Mouse (Mus musculus): ENCODE measurements around the gene Tmem150a. TPM values are rescaled to one million over a fixed set of nuclear protein-coding genes. Genes with fewer than 3 reads are reported as not detected.
A peak's percentile ranks its signal among the peaks of the same experiment; 100 is the strongest.

Tmem150a gene
- total and polyA plus RNA-seq, 2 experiments, result 62.9 to 244 TPM

DNA sequence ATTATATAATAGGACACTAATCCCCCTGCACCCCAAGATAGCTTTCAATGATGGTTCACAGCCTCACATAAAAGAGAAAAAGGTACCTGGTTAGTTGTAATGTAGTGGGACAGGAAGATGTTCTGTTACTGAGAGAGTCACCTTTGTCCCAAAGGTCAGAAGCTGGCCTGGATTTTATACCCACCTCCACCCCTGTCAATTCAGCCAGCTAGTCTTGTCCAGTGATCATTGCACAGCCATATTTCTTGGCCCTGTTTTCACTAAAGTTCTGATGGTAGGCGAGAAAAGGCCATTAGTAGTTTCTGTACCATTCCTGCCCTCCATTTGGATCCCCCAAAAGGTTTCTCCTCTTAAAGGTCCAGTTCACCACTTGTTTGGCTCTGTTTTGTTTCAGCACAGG lies 1.2 kb upstream of the Tmem150a start:
- H3K4me1 ChIP-seq (ENCODE audit: control insufficient read depth, insufficient read depth, low read length), result peaks cover 34% of the 10 kb centered on the region
- H3K36me3 ChIP-seq (ENCODE audit: control insufficient read depth, insufficient read depth, low read length), result peaks cover 21% of the 10 kb centered on the region
- TF ChIP-seq POLR2A (IDR thresholded peaks at IDR 0.05; ENCODE audit: extremely low read depth, insufficient read depth, low read length), result no peak
- TF ChIP-seq CTCF (IDR thresholded peaks at IDR 0.05; ENCODE audit: low read depth, low read length), result no peak
- peak; percentile 89 for DNase-seq (ENCODE audit: extremely low read depth, low read depth, low spot score)
- H3K9ac ChIP-seq (ENCODE audit: low read depth, low read length), result no peak overlapping the region
- H3K4me3 ChIP-seq (ENCODE audit: insufficient read depth, low read depth, low read length), result no peak overlapping the region
- peak overlapping the region; percentile 100 for H3K27ac ChIP-seq (replicated peaks; ENCODE audit: insufficient read depth, low read depth, low read length)
- 19% methylated on average over 1 of the region's 1 CpGs for WGBS
- H3K27me3 ChIP-seq (ENCODE audit: control insufficient read depth, insufficient read depth, low read length), result no peaks in the 10 kb centered on the region
- peaks cover 4% of the 10 kb centered on the region; the same call in 1 of the 2 replicates for H3K79me2 ChIP-seq (ENCODE audit: control insufficient read depth, insufficient read depth, low read length)

DNA sequence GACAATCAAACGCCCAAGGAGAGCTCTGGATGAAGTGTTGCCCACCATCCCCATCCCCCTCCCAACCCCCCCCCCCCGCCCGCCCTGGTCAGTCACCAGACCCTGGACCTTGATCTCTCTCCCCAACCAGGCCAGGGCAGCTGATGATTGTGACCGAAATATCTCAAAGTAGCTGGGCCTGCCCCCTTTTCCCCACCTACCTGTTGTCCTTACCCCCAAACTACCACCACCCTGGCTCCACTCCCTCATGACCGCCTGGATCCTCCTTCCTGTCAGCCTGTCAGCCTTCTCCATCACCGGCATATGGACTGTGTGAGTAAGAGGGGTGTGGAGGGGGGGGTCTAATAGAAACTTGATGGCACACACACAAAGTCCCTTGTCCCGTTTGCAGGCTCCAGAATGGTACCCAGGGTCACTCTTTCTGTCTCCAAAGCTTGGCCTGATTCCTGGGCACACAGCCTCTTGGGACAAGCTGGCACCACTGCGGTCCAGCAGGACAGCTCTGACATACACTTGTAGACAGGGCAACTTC lies 820 bp downstream of the Tmem150a start:
- peak overlapping the region; percentile 94 for H3K27ac ChIP-seq (replicated peaks; ENCODE audit: insufficient read depth, low read depth, low read length)
- WGBS, result 18% methylated on average over 8 of the region's 8 CpGs

DNA sequence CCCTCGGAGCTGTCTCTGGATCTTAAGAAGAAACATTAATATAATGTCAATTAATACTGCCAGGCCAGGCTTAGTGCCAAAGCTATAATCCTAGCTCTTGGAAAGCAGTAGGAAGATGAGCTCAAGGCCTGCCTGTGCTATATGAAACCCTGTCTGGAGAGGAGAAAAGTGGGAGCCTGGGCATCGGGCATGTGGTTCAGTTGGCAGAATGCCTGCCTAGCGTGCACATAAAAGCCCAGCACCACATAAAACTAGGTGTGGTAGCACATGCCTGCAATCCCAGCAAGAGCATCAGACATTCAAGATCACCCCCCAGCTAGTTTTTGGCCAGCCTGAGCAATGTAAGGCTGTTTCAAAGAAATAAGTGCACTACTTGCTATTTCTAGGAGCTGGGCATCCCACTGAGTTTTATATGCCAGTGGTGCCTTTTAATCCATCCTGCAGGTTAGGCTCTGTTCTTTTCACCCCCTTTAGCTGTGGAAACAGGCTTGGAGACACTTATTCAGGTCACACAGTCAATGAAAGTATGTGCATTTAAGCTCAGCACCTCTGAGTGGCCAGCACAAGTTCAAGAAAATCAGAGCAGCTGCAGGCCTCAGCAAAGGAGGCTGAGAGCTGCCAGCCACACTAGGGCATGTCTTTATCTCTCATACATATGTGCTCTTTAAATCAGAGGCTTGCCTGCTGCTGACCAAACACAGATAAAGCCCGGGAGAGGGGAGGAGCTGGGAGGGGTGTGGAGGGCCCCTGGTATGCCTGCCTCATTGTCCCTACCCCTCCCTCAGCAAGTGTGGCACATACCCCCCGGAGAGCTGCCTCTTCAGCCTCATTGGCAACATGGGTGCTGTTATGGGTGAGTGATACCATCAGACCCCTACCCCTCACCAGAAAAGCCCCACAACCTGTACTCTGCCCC lies 2.2 kb downstream of the Tmem150a start:
- Histone ChIP-seq H3K4me3 (ENCODE audit: insufficient read depth, low read depth, low read length) (no peak overlapping the region), H3K36me3 (ENCODE audit: control insufficient read depth, insufficient read depth, low read length) (peaks cover 21% of the 10 kb centered on the region), H3K27ac (replicated peaks; ENCODE audit: insufficient read depth, low read depth, low read length) (no peak overlapping the region; the same call in 1 of the 2 replicates), H3K4me1 (ENCODE audit: control insufficient read depth, insufficient read depth, low read length) (peaks cover 36% of the 10 kb centered on the region), H3K27me3 (ENCODE audit: control insufficient read depth, insufficient read depth, low read length) (no peaks in the 10 kb centered on the region), H3K9ac (ENCODE audit: low read depth, low read length) (0 out of 2 replicates have a peak overlapping the region, but pooled peaks have one; percentile 13), H3K79me2 (ENCODE audit: control insufficient read depth, insufficient read depth, low read length) (peaks cover 3% of the 10 kb centered on the region; the same call in 1 of the 2 replicates)
- TF ChIP-seq CTCF (IDR thresholded peaks at IDR 0.05; ENCODE audit: low read depth, low read length), result no peak
- no peak for TF ChIP-seq POLR2A (IDR thresholded peaks at IDR 0.05; ENCODE audit: extremely low read depth, insufficient read depth, low read length)
- no peak for DNase-seq (ENCODE audit: extremely low read depth, low read depth, low spot score)
- 30% methylated on average over 5 of the region's 5 CpGs for WGBS

More for the DNA sequence above, 820 bp downstream of the Tmem150a start:
- H3K27me3 ChIP-seq (ENCODE audit: control insufficient read depth, insufficient read depth, low read length), result no peaks in the 10 kb centered on the region
- H3K4me3 ChIP-seq (ENCODE audit: insufficient read depth, low read depth, low read length), result peak overlapping the region; percentile 88
- no peaks in the 10 kb centered on the region; the same call in 1 of the 2 replicates for H3K79me2 ChIP-seq (ENCODE audit: control insufficient read depth, insufficient read depth, low read length)
- peaks cover 21% of the 10 kb centered on the region for H3K36me3 ChIP-seq (ENCODE audit: control insufficient read depth, insufficient read depth, low read length)
- H3K4me1 ChIP-seq (ENCODE audit: control insufficient read depth, insufficient read depth, low read length), result peaks cover 36% of the 10 kb centered on the region
- H3K9ac ChIP-seq (ENCODE audit: low read depth, low read length), result peak overlapping the region; percentile 90
- TF ChIP-seq POLR2A (IDR thresholded peaks at IDR 0.05; ENCODE audit: extremely low read depth, insufficient read depth, low read length) (no peak), CTCF (IDR thresholded peaks at IDR 0.05; ENCODE audit: low read depth, low read length) (no peak)
- DNase-seq (ENCODE audit: extremely low read depth, low read depth, low spot score), result peak; percentile 79

DNA sequence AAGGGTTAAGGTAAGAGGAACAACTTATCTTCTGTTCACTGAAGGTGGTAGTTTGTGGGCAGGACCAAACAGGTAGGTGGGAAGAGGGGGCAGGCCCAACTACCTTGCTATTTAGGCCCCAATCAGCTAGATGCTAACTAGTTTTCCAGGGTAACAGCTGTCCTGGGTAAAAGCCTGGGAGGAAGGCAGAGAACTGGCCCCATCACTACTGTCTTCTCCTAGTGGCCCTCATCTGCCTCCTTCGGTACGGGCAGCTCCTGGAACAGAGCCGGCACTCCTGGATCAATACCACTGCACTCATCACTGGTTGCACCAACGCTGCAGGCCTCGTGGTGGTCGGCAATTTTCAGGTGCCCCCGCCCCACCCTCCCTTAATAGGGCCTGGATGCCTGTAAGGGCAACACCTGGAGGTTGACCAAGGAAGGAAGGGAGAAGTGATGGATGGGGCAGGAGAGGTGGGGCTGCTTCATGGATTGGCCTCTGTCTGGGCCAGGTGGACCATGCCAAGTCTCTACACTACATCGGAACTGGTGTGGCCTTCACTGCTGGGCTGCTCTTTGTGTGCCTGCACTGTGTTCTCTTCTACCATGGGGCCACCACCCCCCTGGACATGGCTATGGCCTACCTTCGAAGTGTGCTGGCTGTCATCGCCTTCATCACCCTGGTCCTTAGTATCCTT lies 3.0 kb downstream of the Tmem150a start:
- H3K79me2 ChIP-seq (ENCODE audit: control insufficient read depth, insufficient read depth, low read length), result peaks cover 3% of the 10 kb centered on the region; the same call in 1 of the 2 replicates
- peaks cover 21% of the 10 kb centered on the region for H3K36me3 ChIP-seq (ENCODE audit: control insufficient read depth, insufficient read depth, low read length)
- H3K9ac ChIP-seq (ENCODE audit: low read depth, low read length), result 0 out of 2 replicates have a peak overlapping the region, but pooled peaks have one; percentile 13
- peaks cover 32% of the 10 kb centered on the region for H3K4me1 ChIP-seq (ENCODE audit: control insufficient read depth, insufficient read depth, low read length)
- 40% methylated on average over 10 of the region's 10 CpGs for WGBS
- no peaks in the 10 kb centered on the region for H3K27me3 ChIP-seq (ENCODE audit: control insufficient read depth, insufficient read depth, low read length)
- no peak for DNase-seq (ENCODE audit: extremely low read depth, low read depth, low spot score)
- TF ChIP-seq POLR2A (IDR thresholded peaks at IDR 0.05; ENCODE audit: extremely low read depth, insufficient read depth, low read length) (no peak), CTCF (IDR thresholded peaks at IDR 0.05; ENCODE audit: low read depth, low read length) (no peak)
- H3K4me3 ChIP-seq (ENCODE audit: insufficient read depth, low read depth, low read length), result no peak overlapping the region
- no peak overlapping the region for H3K27ac ChIP-seq (replicated peaks; ENCODE audit: insufficient read depth, low read depth, low read length)

DNA sequence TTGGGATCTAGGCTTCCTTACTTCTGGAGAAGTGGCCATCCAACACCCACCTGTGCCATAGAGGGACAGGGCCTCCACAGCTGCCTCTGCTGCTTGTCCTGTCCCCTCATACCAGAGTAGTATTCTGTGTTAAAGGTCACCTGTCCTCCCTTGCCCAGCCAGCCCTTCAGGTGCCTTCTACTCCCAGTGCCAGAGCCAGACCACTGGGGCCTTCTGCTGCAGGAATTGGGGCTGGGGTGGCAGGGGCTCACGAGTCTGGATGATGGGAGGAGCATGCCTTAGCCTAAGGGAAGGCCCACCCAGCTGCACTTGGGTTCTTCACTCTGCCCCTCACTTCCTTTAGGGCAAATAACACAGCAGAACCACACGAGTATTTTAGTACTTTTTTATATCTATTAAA lies 4.1 kb downstream of the Tmem150a start:
- TF ChIP-seq POLR2A (IDR thresholded peaks at IDR 0.05; ENCODE audit: extremely low read depth, insufficient read depth, low read length), result no peak
- TF ChIP-seq CTCF (IDR thresholded peaks at IDR 0.05; ENCODE audit: low read depth, low read length), result no peak
- Histone ChIP-seq H3K9ac (ENCODE audit: low read depth, low read length) (no peak overlapping the region), H3K4me3 (ENCODE audit: insufficient read depth, low read depth, low read length) (no peak overlapping the region), H3K79me2 (ENCODE audit: control insufficient read depth, insufficient read depth, low read length) (peaks cover 3% of the 10 kb centered on the region; the same call in 1 of the 2 replicates), H3K4me1 (ENCODE audit: control insufficient read depth, insufficient read depth, low read length) (peaks cover 26% of the 10 kb centered on the region), H3K27ac (replicated peaks; ENCODE audit: insufficient read depth, low read depth, low read length) (peak overlapping the region; percentile 27; the same call in 1 of the 2 replicates), H3K27me3 (ENCODE audit: control insufficient read depth, insufficient read depth, low read length) (no peaks in the 10 kb centered on the region), H3K36me3 (ENCODE audit: control insufficient read depth, insufficient read depth, low read length) (peaks cover 21% of the 10 kb centered on the region)
- WGBS, result 38% methylated on average over 2 of the region's 2 CpGs
- DNase-seq (ENCODE audit: extremely low read depth, low read depth, low spot score), result no peak
